Mouse (Mus musculus) right cerebral cortex, adult 18-20 months (tissue): ENCODE results near the gene Cacnb2.

ENCODE experiments used
- DNase-seq: peaks from one replicate; pipeline ENCODE4 v3.0.0; 2022; ENCODE audit warnings: mixed read lengths

Cacnb2 gene

DNA sequence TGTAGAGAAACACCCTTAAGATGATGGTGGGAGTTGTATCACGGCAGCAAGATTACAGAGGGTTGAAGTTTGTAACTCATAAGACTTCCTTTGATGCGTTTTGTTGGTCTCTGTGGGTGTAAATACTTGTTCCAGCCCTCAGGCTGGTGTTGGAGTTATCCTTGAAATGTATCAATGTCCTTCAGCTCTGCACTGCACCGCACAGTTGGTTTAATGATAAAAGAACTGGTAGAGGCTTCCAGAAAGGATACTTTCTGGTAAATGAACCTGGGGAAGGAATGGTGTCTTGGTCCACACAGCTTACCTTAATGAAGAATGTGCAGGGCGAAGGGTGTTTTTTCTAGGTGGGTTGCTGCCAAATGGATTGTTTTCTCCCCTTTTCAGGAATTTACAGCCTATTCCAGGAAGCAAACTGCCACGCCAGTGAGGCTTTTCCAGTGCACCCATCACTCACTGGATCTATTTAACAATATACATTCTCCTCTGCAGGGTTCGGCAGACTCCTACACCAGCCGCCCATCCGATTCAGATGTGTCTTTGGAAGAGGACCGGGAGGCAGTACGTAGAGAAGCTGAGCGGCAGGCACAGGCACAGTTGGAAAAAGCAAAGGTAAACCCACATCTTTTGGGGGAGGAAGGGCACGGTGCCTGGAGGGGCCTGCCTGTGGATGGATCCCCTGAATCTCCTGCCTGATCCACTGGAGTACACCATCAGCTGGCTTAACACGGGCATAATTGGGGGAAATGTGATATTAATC is 271.6 kb downstream of the Cacnb2 start:
- DNase-seq, result peak; percentile 47

- no peak for DNase-seq
Observed at GRCm38 (mm10) chr2:14875121-14875520, 272.2 kb downstream of the Cacnb2 start.

GRCm38 (mm10) chr2:14875616-14876015 is 272.7 kb downstream of the Cacnb2 start:
- DNase-seq, result no peak

GRCm38 (mm10) chr2:14878953-14879352 is 276.1 kb downstream of the Cacnb2 start:
- no peak for DNase-seq

DNA sequence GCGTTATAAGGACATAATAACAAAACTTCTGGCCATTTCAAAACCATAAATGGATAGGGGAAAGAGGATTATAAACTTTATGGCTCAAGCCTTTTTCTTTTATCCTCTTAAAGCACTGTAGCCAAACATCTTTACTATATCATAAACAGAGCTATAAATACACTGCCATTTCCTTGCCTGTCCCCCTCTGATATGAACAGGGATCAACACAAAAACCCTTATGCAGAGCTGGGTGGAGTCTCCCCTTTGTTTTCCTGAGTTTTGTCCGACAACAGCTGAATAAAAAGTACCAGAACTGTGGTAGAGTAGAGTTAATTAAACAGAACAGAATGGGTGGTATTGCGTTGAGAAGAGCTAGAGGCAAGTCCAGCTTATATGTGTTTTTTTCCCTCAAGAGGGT is 280.6 kb downstream of the Cacnb2 start:
- no peak for DNase-seq

DNA sequence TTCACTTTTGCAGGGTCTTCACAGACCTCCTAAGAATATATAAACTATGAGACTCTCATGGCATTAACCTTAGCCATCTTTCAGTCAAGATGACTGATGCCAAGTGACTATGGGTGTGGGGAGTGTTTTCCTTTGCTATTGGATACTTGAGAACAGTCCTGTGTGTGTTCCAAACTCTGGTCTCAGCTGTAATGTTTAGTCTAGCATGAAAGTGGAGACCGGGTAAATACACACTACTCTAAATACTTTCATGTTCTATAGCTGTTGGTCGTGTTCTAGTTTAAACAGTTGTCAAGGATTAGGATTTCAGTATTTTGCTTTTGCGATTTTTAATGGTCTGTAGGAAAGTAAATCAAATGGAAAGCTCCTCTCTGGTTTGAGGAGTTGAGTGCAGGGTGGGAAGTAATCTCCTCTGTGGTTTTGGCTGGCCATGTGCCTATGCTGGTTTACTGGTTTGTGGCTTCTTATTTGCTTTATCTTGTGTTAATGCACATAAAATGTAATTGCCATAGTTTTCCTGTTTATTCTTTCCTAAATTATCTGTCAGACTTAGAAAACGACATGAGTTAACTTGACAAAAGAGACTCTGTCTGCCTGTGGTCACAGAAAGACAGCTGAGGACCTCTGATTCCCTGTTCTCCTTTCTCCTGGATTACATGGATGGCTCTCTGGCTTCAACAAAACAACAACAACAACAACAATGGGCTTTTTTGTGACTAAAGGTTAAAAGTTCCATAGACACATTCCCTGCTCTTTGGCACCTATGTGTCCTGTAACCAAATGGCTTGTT is 285.7 kb downstream of the Cacnb2 start:
- DNase-seq, result no peak

GRCm38 (mm10) chr2:14903837-14904236 is 300.9 kb downstream of the Cacnb2 start:
- DNase-seq, result no peak

DNA sequence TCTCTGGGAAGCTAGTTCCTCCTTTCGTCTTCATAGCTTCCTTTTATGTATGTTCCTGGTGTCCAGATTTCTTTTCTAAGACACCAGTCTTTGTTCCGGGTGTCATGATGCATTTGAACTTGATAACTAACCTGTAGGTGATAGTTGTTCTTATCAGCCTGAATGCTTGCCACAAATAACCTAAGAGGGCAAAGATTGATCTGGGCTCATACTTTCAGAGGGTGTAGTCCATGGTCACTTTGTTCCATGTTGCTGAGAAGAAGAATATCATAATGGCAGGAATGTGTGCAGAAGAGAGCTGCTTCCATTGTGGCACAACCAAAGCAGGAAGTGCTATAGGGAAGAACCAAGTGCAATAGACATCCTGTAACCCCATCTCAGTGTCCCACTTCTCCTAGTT is 302.0 kb downstream of the Cacnb2 start:
- DNase-seq, result no peak

GRCm38 (mm10) chr2:14907124-14907925 is 304.4 kb downstream of the Cacnb2 start:
- no peak for DNase-seq

DNA sequence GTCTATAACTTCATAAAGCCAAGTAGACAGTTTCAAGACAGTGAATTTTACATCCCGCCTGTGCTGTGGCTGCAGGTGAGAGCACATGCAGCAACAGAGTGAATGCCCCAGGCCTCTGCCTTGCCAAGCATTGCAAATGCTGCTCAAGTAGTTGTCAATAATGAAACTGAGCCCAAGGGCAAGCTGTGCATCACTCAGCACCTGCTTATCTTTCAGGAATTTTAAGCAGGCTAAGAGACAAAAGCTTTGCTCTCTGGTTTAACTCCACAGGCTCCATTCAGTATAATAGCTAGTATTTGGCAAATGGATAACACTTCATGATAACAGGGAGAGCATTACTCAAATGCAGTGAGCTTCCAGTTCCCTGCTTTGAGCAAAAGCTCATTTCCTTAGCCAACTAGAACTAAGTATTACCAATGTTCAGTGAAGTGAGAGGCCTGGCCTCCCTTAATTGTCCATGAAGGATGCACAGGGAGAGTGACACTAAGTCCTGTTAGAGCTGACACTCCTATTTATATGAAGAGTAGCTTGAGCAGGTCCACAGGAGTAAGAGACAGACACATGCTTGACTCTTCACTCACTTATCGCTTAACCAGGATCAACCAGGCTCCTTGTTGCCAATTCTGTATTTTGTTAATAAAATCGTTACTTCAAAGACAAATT is 314.8 kb downstream of the Cacnb2 start:
- no peak for DNase-seq

DNA sequence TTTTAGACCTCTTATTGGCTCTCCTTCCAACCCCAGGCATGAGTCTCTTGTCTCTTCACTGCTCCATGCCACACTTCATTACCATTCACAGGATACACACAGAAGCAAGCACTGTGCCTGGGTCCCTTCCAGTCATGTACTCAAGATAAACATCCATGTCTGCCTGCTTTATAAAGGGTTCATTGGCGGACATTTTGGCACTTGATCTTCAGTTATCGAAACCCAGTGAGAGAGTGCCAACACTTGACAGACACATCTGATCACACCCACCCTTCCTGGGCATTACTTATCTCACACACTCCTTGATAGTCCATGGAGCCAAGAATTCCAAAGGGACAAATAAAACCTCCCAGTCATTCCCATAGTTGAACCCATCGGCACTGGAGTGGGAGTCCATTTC is 327.0 kb downstream of the Cacnb2 start:
- DNase-seq, result no peak

- DNase-seq, result no peak
Observed at GRCm38 (mm10) chr2:14931968-14932367, 329.1 kb downstream of the Cacnb2 start.

GRCm38 (mm10) chr2:14936492-14936891 is 333.6 kb downstream of the Cacnb2 start:
- DNase-seq, result peak; percentile 31

DNA sequence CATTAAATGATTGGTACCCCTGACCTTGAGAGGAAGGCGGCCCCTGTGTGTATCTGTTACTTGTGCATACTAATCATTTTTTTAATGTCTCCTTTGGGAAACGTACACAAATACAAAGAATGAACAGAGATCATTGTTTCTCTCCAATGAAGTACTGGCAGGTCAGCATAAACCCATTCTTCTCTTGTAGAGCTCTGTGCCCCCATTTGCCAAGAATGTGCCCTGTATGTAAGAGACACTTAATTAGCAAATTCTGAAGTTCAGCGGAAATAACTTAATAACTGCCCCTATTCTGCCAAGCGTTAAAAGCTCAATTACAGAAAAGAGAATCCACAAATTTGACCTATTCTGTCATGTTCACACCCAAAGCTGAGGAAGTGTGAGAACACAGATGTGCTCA is 339.4 kb downstream of the Cacnb2 start:
- DNase-seq, result no peak

- no peak for DNase-seq
Observed at GRCm38 (mm10) chr2:14943691-14944357, 340.9 kb downstream of the Cacnb2 start.

DNA sequence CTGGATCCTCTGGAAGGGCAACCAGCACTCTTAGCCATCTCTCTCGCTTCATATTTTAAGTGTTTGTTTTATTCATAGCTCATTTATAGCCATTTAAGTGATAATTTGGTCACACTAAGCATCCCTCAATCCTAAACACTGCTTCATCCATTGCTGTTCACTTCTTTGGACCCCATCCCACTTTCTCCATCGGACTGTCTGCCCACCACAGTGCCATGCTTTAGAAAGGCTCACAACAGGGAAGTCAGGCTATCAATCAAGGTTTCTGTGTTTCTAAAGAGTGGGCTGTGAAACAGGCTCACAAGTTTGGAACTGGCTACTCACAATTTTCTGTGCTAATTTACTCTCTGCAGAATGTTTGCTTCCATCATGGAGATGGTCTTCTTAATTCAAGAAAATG is 350.2 kb downstream of the Cacnb2 start:
- no peak for DNase-seq

GRCm38 (mm10) chr2:14960963-14961488 is 358.1 kb downstream of the Cacnb2 start:
- DNase-seq, result no peak

- no peak for DNase-seq
Observed at GRCm38 (mm10) chr2:14961493-14961892, 358.6 kb downstream of the Cacnb2 start.

DNA sequence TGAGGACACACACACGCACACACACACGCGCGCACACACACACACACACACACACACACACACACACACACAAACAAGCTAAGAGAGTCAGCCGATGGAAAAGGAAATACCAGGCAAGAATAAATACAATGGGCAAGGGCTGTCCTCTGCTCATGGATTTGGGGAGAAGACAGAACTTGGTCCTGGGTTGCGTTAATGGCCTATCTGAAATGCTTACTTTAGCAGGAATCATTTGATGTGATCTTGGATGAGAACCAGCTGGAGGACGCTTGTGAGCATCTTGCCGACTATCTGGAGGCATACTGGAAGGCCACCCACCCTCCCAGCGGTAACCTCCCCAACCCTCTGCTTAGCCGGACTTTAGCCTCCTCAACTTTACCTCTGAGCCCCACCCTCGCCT is 381.1 kb downstream of the Cacnb2 start:
- DNase-seq, result no peak

- DNase-seq, result no peak
Observed at GRCm38 (mm10) chr2:14988451-14988850, 385.6 kb downstream of the Cacnb2 start.

DNA sequence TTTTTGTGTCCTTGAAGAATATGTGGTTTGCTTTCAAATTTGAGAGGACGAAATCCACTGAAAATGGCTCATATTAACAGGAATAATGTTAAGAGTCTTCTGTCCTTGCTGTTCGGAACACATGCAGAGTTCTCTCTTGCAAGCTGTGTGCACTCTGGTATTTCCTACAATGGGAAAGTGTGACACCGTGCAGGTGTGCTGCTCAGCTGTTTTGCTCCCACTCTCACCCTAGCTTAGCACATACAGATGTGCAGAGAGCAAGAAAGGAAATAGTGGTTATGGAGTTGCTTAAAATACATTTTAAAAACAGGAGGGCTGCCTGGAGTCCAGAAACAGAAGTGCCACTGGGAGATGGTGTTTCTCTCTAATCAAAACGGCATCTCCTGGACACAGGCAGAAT is 386.5 kb downstream of the Cacnb2 start:
- no peak for DNase-seq

- no peak for DNase-seq
Observed at GRCm38 (mm10) chr2:14992531-14992930, 389.6 kb downstream of the Cacnb2 start.
